In the genomic region with DNA sequence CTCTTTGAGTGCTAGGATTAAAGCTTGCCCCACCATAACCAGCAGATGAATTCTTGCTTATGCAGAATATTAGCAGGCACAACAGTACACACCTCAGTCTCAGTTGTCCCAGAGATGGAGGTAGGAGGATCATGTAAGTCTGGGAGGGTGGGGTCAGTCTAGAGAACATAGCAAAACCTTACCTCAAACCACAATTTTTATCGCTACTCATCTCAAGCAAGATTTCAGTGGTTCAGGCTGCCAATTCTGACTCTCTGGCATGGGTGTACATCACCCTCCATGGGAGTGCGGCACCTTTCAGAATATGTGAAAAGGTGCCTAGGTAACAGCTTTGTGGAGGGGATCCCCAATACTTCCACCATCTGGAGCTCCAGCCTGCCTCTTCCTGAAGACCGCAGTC, we compare ENCODE assay signal across 27 mouse cellular contexts. TPM values are rescaled to one million over a fixed set of nuclear protein-coding genes. Genes with fewer than 3 reads are reported as not detected.
DNase-seq lines count a peak whose midpoint lies in the region; ATAC-seq and TF ChIP-seq lines count a peak whose summit lies in the region.
"Had no signal": no experiment of that assay in that cellular context is flagged by ENCODE, and none has a peak within 500 bp of the region (broad histone marks: within the 10 kb centered on the region; RNA-seq: fewer than 3 reads in every experiment).

No protein-coding gene starts in this region.

- no peak for TF ChIP-seq CTCF in spleen, adult 2 months (IDR thresholded peaks at IDR 0.05; ENCODE audit: extremely low read depth, insufficient read depth, insufficient read length, insufficient replicate concordance)

- no peaks in the 10 kb centered on the region for H3K36me3 ChIP-seq in spleen, adult 2 months (ENCODE audit: control insufficient read depth, insufficient read depth, low read length)
- H3K36me3 ChIP-seq: forebrain, embryonic 10.5 days; heart, embryonic 12.5 days; heart, embryonic 15.5 days; intestine, embryonic 15.5 days had no signal

- DNase-seq in spleen, adult 2 months (ENCODE audit: low read depth in 1 of 2, low spot score in 2 of 2), result no peak
- DNase-seq in spleen, postnatal 4 days (ENCODE audit: low spot score in 2 of 2), result no peak
- DNase-seq in naive thymus-derived CD4-positive, alpha-beta T cell, adult 2 months (ENCODE audit: low read depth), result peak; percentile 52
- no peak for DNase-seq in heart, adult 9 months (ENCODE audit: low spot score in 2 of 2)
- no peak for DNase-seq in kidney, postnatal 36 days
- no peak for DNase-seq in Muller cell, postnatal 12 days (ENCODE audit: inconsistent ontology term)
- DNase-seq: adrenal gland, postnatal 10 days; adrenal gland, postnatal 36 days; cerebellum, adult 11 months; cerebellum, adult 8-10 months; cerebellum, postnatal 14 days; gastrocnemius, adult 2 months; gastrocnemius, postnatal 14 days; heart, adult 11 months; heart, postnatal 14 days; heart, postnatal 4 days; kidney, adult 11 months had no signal

- H3K27me3 ChIP-seq in spleen, adult 2 months (ENCODE audit: control insufficient read depth, insufficient read depth, low read length), result no peaks in the 10 kb centered on the region
- H3K27me3 ChIP-seq: heart, embryonic 12.5 days; heart, embryonic 15.5 days; intestine, embryonic 15.5 days had no signal

- 0 out of 2 replicates have a peak overlapping the region, but pooled peaks have one; percentile 36 for H3K27ac ChIP-seq in spleen, adult 2 months (ENCODE audit: insufficient read depth, low read length)
- H3K27ac ChIP-seq: forebrain, embryonic 10.5 days; forebrain, embryonic 13.5 days; gastrocnemius, adult 2 months; heart, embryonic 15.5 days; hindbrain, embryonic 14.5 days; hindbrain, postnatal 0 days; intestine, embryonic 15.5 days had no signal

- TF ChIP-seq POLR2A in spleen, adult 2 months (IDR thresholded peaks at IDR 0.05; ENCODE audit: low read depth, low read length), result no peak

- H3K4me3 ChIP-seq in spleen, adult 2 months (ENCODE audit: extremely low read depth, insufficient read depth, insufficient read length), result no peak overlapping the region
- H3K4me3 ChIP-seq: forebrain, embryonic 10.5 days; forebrain, embryonic 13.5 days; gastrocnemius, adult 2 months; heart, embryonic 12.5 days; heart, embryonic 15.5 days; intestine, embryonic 15.5 days had no signal

- peak; percentile 71 for ATAC-seq in CD4-positive, CD25-positive, alpha-beta regulatory T cell, adult 4 months
- ATAC-seq in activated CD4-positive, CD25-positive, alpha-beta regulatory T cell, adult 4 months, result peak; percentile 73
- ATAC-seq: forebrain, embryonic 13.5 days; forebrain, embryonic 16.5 days; hindbrain, postnatal 0 days; intestine, embryonic 15.5 days had no signal

- WGBS in spleen, adult 2 months, result 71% methylated on average over 3 of the region's 3 CpGs

- H3K4me1 ChIP-seq in spleen, adult 2 months (ENCODE audit: control insufficient read depth, insufficient read depth, insufficient read length), result no peaks in the 10 kb centered on the region; the same call in 1 of the 2 replicates

RNA-seq across cellular contexts. Expression of a gene that starts 28.5 kb away (rescaled TPM):
- 38.0 and 42.1 TPM in 2 replicates for polyA plus RNA-seq in spleen, adult 2 months (2012; rRNA removed)
- 10 to 100 TPM; 32.8 to 36.9 TPM for polyA plus RNA-seq in CD4-positive, CD25-positive, alpha-beta regulatory T cell, adult 4 months (2017; shearing (Covaris generic))
- polyA plus RNA-seq in activated CD4-positive, CD25-positive, alpha-beta regulatory T cell, adult 4 months (2017; shearing (Covaris generic)), result 10 to 100 TPM; 38.4 to 46.6 TPM

RNA-seq across cellular contexts. Expression of a gene that starts 46.4 kb away (rescaled TPM):
- polyA plus RNA-seq in spleen, adult 2 months (2012; rRNA removed), result 11.4 and 12.1 TPM in 2 replicates
- polyA plus RNA-seq in CD4-positive, CD25-positive, alpha-beta regulatory T cell, adult 4 months (2017; shearing (Covaris generic)), result 10 to 100 TPM; 29.9 to 31.4 TPM
- 10 to 100 TPM; 26.4 to 33.4 TPM for polyA plus RNA-seq in activated CD4-positive, CD25-positive, alpha-beta regulatory T cell, adult 4 months (2017; shearing (Covaris generic))
